Mouse (Mus musculus) midbrain, embryonic 14.5 days (tissue): Measurements from ENCODE around the gene Vmn1r170. TPM values are rescaled to one million over a fixed set of nuclear protein-coding genes. Genes with fewer than 3 reads are reported as not detected.
"Not testable (repeated sequence)": the region's sequence is repeated elsewhere in the genome, so short reads cannot be mapped to it uniquely, and the experiment has no call there.

Experiments
- ATAC-seq: fragments of 200-750 bp; cut with Nextera tagmentation; 2 replicates; pipeline ENCODE4 v1.8.0; 2017; ENCODE audit warnings: moderate number of reproducible peaks, moderate library complexity; ENCODE audit not compliant: low FRiP score, low TSS enrichment
- DNase-seq: peaks from one replicate; pipeline ENCODE4 v3.0.0-alpha.2; 2015
- H3K27ac ChIP-seq: fragments of 300-500 bp; sonication (generic); replicated peaks from 2 replicates; pipeline ENCODE4 v1.5.1; 2014; ENCODE audit warnings: mild to moderate bottlenecking, low read depth, low read length, moderate library complexity
- H3K27me3 ChIP-seq: fragments of 300-500 bp; sonication (generic); 2 replicates; pipeline ENCODE4 v1.6.1; 2014; ENCODE audit warnings: low read length, control low read depth, mixed read lengths; ENCODE audit not compliant: control insufficient read depth, insufficient read depth
- H3K36me3 ChIP-seq: fragments of 300-500 bp; sonication (generic); 2 replicates; pipeline ENCODE4 v1.6.1; 2014; ENCODE audit warnings: low read length, control low read depth; ENCODE audit not compliant: control insufficient read depth, insufficient read depth
- H3K4me1 ChIP-seq: fragments of 300-500 bp; sonication (generic); 2 replicates; pipeline ENCODE4 v1.6.1; 2014; ENCODE audit warnings: mild to moderate bottlenecking, antibody characterized with exemption, low read length, control low read depth; ENCODE audit not compliant: control insufficient read depth, insufficient read depth
- H3K4me2 ChIP-seq: fragments of 300-500 bp; sonication (generic); 2 replicates; pipeline ENCODE4 v1.6.1; 2014; ENCODE audit warnings: mild to moderate bottlenecking, low read length, moderate library complexity
- H3K4me3 ChIP-seq: fragments of 300-500 bp; sonication (generic); replicated peaks from 2 replicates; pipeline ENCODE4 v1.5.1; 2014; ENCODE audit warnings: low read depth, low read length
- H3K9ac ChIP-seq: fragments of 300-500 bp; sonication (generic); replicated peaks from 2 replicates; pipeline ENCODE4 v1.6.1; 2014; ENCODE audit warnings: mild to moderate bottlenecking, low read length, moderate library complexity
- H3K9me3 ChIP-seq: fragments of 300-500 bp; sonication (generic); 2 replicates; pipeline ENCODE4 v1.6.1; 2016; ENCODE audit warnings: low read length, control low read depth, mixed read lengths; ENCODE audit not compliant: control insufficient read depth
- WGBS: fragments of 180-500 bp; shearing (Covaris S2); extraction: QIAGEN DNeasy Blood & Tissue Kit; methylation state at CpG from one replicate; pipeline ENCODE4 v1.1.7; 2014; 5-methylcytosine and 5-hydroxymethylcytosine counted together
- polyA plus RNA-seq: library from polyadenylated mRNA; unstranded; fragments of >200 nt; fragmentation: Nextera tagmentation; extraction: Ambion mirVana; gene quantifications from 2 replicates; pipeline ENCODE4 v1.2.1, GENCODE M21; 2014

Gene Vmn1r170
- not detected in 2 replicates for polyA plus RNA-seq

DNA sequence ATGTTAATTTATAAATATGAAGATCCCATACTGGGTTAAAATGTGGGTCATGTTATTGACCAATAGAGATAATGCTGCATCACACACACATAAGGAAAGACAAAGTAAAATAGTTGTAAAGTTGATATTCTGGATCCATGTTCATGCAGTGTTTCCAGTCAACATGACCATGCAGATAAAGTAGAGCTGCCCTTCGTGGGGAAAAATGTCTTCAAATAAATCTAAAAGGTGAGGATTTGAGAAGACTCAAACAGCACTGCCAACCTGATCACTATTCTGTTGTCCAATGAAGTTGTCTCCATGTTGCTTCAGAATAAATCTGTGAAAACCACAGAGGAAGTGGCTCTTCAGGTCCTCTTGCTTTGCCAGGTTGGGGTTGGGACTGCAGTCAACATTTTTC, at the start of gene Vmn1r170:
Vmn1r170 (plus strand) TSS at position 301 of the 400 bp plus-strand sequence.
- not testable (repeated sequence) for H3K4me2 ChIP-seq, H3K9ac ChIP-seq, H3K36me3 ChIP-seq, DNase-seq, H3K27ac ChIP-seq, ATAC-seq, H3K27me3 ChIP-seq, H3K4me1 ChIP-seq, H3K9me3 ChIP-seq, H3K4me3 ChIP-seq
- WGBS: 39% methylated on average over 1 of the region's 1 CpGs

DNA sequence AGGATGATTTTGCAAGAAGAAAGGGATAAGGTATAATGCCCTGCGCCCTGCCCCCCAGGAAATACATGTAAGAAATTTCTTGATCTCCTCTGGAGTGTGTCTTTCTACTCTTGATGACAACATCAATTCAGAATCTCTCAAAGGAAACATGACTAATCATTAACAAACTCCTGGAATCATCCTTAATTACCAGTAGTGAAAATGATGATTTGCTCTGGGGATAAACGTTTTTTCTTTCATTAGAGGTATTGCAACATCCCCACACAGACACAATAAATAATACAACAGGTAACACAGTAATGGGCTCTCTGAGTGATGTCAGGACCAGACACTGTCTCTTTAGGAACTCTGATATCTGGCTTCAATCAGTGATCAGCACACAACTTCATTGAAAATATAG, 30.7 kb upstream of the Vmn1r170 start, which contains the start of gene Vmn1r169:
Vmn1r169 (plus strand) TSS at position 301 of the 400 bp plus-strand sequence.
- not testable (repeated sequence) for H3K4me3 ChIP-seq, DNase-seq, H3K4me2 ChIP-seq, H3K9ac ChIP-seq, H3K4me1 ChIP-seq, H3K36me3 ChIP-seq, H3K9me3 ChIP-seq, H3K27me3 ChIP-seq, H3K27ac ChIP-seq, ATAC-seq
- 71% methylated on average over 1 of the region's 2 CpGs for WGBS

DNA sequence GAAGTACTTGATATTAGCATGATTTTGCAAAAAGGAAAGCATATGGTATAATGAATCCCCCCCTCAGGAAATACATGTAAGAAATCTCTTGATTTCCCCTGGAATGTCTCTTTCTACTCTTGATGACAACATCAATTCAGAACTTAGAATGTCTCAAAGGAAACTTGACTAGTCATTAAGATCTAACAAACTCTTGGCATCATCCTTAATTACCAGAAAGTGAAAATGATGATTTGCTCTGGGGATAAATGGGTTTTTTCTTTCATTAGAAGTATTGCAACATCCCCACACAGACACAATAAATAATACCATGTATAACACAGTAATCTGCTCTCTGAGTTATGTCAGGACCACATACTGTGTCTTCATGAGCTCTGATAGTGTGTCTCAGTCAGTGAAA, 24.4 kb downstream of the Vmn1r170 start, which contains the start of gene Vmn1r171:
Vmn1r171 (plus strand) TSS at position 301 of the 400 bp plus-strand sequence.
- Histone ChIP-seq H3K27me3 (no peaks in the 10 kb centered on the region), H3K27ac (no peak within 1 kb of the TSS), H3K4me1 (no peaks in the 10 kb centered on the region)

More for the DNA sequence above, 24.4 kb downstream of the Vmn1r170 start, which contains the start of gene Vmn1r171:
- ATAC-seq: no peak
- Histone ChIP-seq H3K36me3 (no peaks in the 10 kb centered on the region), H3K9me3 (peaks cover 24% of the 10 kb centered on the region), H3K4me3 (no peak within 1 kb of the TSS), H3K4me2 (no peak within 1 kb of the TSS), H3K9ac (no peak within 1 kb of the TSS)
- no peak for DNase-seq

Other genes starting within 250 kb of the Vmn1r170 start
- not detected in 2 replicates for gene Nlrp5, start 220.3 kb upstream of the Vmn1r170 start, polyA plus RNA-seq
- not detected in 2 replicates for gene Vmn1r167, start 99.0 kb upstream of the Vmn1r170 start, polyA plus RNA-seq
- gene Vmn1r168, start 66.4 kb upstream of the Vmn1r170 start, polyA plus RNA-seq: not detected in 2 replicates
- gene Vmn1r169, start 30.6 kb upstream of the Vmn1r170 start, polyA plus RNA-seq: not detected in 2 replicates
- not detected in 2 replicates for gene Vmn1r171, start 24.5 kb downstream of the Vmn1r170 start, polyA plus RNA-seq
- not detected in 2 replicates for gene Vmn1r172, start 52.1 kb downstream of the Vmn1r170 start, polyA plus RNA-seq
- gene Vmn1r173, start 94.5 kb downstream of the Vmn1r170 start, polyA plus RNA-seq: not detected in 2 replicates
- not detected in 2 replicates for gene Vmn1r174, start 146.1 kb downstream of the Vmn1r170 start, polyA plus RNA-seq
- not detected in 2 replicates for gene Vmn1r175, start 204.5 kb downstream of the Vmn1r170 start, polyA plus RNA-seq
- not detected in 2 replicates for gene Vmn1r176, start 231.2 kb downstream of the Vmn1r170 start, polyA plus RNA-seq